Mouse (Mus musculus) limb, embryonic 12.5 days (tissue): ENCODE results near the gene Ovol1. TPM values are rescaled to one million over a fixed set of nuclear protein-coding genes. Genes with fewer than 3 reads are reported as not detected.

Experiments used
- ATAC-seq: fragments of 200-750 bp; cut with Nextera tagmentation; 2 replicates; pipeline ENCODE4 v1.8.0; 2017; ENCODE audit warnings: low read depth, moderate TSS enrichment; ENCODE audit not compliant: insufficient number of reproducible peaks, insufficient read depth, low FRiP score, low TSS enrichment
- H3K27ac ChIP-seq: fragments of 300-500 bp; sonication (generic); 2 replicates; pipeline ENCODE4 v1.5.1; 2016; ENCODE audit warnings: mild to moderate bottlenecking, moderate library complexity
- H3K27me3 ChIP-seq: fragments of 300-500 bp; sonication (generic); 2 replicates; pipeline ENCODE4 v1.6.1; 2016; ENCODE audit warnings: mild to moderate bottlenecking, moderate library complexity
- H3K36me3 ChIP-seq: fragments of 300-500 bp; sonication (generic); 2 replicates; pipeline ENCODE4 v1.6.1; 2016; ENCODE audit warnings: mild to moderate bottlenecking, moderate library complexity
- H3K4me1 ChIP-seq: fragments of 300-500 bp; sonication (generic); replicated peaks from 2 replicates; pipeline ENCODE4 v1.6.1; 2016
- H3K4me2 ChIP-seq: fragments of 300-500 bp; sonication (generic); 2 replicates; pipeline ENCODE4 v1.6.1; 2016; ENCODE audit warnings: mild to moderate bottlenecking, moderate library complexity
- H3K4me3 ChIP-seq: fragments of 300-500 bp; sonication (generic); replicated peaks from 2 replicates; pipeline ENCODE4 v1.5.1; 2016; ENCODE audit warnings: mild to moderate bottlenecking
- H3K9ac ChIP-seq: fragments of 300-500 bp; sonication (generic); replicated peaks from 2 replicates; pipeline ENCODE4 v1.6.1; 2016; ENCODE audit warnings: mild to moderate bottlenecking, moderate library complexity
- H3K9me3 ChIP-seq: fragments of 300-500 bp; sonication (generic); 2 replicates; pipeline ENCODE4 v1.6.1; 2016; ENCODE audit warnings: mild to moderate bottlenecking, moderate library complexity
- WGBS: fragments of 180-500 bp; shearing (Covaris S2); methylation state at CpG from one replicate; pipeline ENCODE4 v1.1.7; 2016; 5-methylcytosine and 5-hydroxymethylcytosine counted together
- polyA plus RNA-seq: library from polyadenylated mRNA; unstranded; fragments of >200 nt; fragmentation: Nextera tagmentation; extraction: Ambion mirVana; gene quantifications from 2 replicates; pipeline ENCODE4 v1.2.1, GENCODE M21; 2016

Gene Ovol1
- polyA plus RNA-seq, 1 experiment from 2014 or later: 1.2 TPM

DNA sequence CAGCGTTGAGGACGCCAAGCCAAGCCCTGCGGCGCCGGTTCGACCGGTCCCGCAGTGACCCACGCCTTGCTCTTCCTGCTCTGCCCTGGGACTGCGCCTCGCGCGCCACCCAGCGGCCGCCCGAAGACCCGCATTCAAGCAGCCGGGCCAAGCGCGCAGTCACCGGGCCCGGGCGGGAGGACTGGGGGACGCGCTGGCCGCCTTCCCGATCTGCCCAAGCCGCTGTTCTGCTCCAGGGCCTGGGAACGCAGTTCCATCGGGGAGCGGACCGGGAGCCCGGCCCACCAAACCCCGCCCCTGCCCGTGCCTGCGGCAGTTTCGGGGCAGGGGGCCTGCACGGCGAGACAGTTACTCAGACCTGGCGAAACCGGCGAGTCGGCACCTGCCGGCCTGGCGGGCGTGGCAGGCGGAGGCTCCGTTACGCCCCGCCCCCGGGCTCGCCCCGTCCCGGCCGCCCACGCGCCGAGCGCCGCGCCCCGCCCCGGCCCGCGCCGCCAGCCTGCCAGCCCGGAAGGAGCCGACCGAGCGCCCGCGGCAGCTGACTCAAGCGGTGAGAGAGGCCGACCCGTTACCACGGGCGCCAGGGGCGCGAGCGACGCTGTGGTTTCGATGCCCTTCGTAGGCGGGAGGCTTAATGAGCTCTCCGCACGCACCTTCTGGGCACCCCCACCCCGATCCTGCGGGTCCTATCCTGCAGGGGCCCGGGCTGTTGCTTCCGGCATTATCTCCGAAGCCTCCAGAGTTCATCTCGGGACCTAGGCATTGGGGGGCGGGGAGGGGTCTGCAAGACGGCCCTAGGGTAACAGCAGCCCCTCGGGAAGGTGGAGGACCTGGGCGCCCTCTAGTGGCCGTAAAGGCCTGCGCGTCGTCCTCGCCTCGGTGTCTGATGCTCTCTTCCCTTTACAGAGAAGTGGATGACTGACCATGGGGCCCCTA is 7.4 kb upstream of the Ovol1 start, which contains the start of gene Ap5b1:
Gene Ap5b1, plus strand, starts transcription at position 492 of the 936 bp plus-strand sequence.
- peak within 1 kb of the TSS; percentile 73 for H3K4me3 ChIP-seq
- peaks cover 59% of the 10 kb centered on the region for H3K27me3 ChIP-seq
- peak within 1 kb of the TSS; percentile 76 for H3K27ac ChIP-seq
- H3K9me3 ChIP-seq: no peaks in the 10 kb centered on the region
- no peaks in the 10 kb centered on the region for H3K36me3 ChIP-seq
- peak within 1 kb of the TSS; percentile 66 for H3K9ac ChIP-seq
- ATAC-seq: peak; percentile 63
- under 1% methylated on average over 102 of the region's 102 CpGs for WGBS
- H3K4me2 ChIP-seq: peak within 1 kb of the TSS; percentile 90
- peaks cover 24% of the 10 kb centered on the region for H3K4me1 ChIP-seq

GRCm38 (mm10) chr19:5567180-5567533 is 6.7 kb upstream of the Ovol1 start:
- H3K4me2 ChIP-seq: peak overlapping the region; percentile 90
- peaks cover 24% of the 10 kb centered on the region for H3K4me1 ChIP-seq
- 0 out of 2 replicates have a peak, but pooled peaks have one; percentile 26 for ATAC-seq
- H3K27me3 ChIP-seq: peaks cover 66% of the 10 kb centered on the region
- H3K4me3 ChIP-seq: peak overlapping the region; percentile 73
- H3K9ac ChIP-seq: peak overlapping the region; percentile 66
- 4% methylated on average over 26 of the region's 26 CpGs for WGBS
- H3K27ac ChIP-seq: peak overlapping the region; percentile 76
- H3K36me3 ChIP-seq: no peaks in the 10 kb centered on the region
- no peaks in the 10 kb centered on the region for H3K9me3 ChIP-seq

DNA sequence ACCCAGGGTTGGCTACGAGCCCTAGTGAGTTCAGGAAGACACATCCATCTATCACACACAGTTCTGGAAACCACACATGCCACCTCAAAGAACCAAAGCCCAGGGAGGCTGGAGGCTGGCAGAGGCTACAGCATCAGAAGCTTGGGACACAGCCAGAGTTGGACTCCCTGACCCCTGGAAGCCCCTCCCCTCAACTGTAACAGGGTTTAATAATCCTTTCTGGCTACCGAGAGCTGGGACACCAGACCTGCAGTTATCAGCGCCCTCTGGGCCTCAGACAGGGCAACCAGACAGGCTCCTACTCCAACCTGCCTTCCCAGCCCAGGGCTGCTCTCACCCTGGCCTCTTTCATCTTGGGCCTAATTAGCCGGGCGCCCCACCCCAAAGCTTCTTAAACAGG is 5.9 kb upstream of the Ovol1 start:
- Histone ChIP-seq H3K9ac (no peak overlapping the region), H3K4me1 (peaks cover 24% of the 10 kb centered on the region), H3K4me3 (no peak overlapping the region), H3K4me2 (no peak overlapping the region), H3K9me3 (no peaks in the 10 kb centered on the region), H3K27me3 (peaks cover 74% of the 10 kb centered on the region), H3K27ac (no peak overlapping the region), H3K36me3 (no peaks in the 10 kb centered on the region)
- 53% methylated on average over 5 of the region's 5 CpGs for WGBS
- no peak for ATAC-seq

GRCm38 (mm10) chr19:5562776-5563175 is 2.3 kb upstream of the Ovol1 start:
- H3K9ac ChIP-seq: no peak overlapping the region
- 91% methylated on average over 10 of the region's 10 CpGs for WGBS

DNA sequence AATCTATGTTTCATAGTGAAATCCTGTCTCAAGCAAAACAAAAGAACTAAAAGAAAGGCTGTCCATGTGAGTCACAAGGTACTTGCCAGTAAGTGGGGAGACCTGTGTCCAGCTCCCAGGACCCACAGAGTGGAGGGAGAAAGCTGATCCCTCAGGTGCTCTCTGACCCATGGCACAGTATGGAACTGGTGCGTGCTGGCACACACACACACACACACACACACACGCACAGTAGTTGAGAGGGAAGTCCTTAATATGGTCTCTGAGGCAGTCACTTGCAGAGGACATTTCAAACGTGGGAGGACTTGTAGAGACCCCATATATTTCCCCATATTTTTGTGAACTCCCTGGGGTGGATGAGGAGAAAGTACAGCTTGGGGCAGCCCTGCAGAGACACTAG is 1.4 kb upstream of the Ovol1 start:
- no peak for ATAC-seq
- Histone ChIP-seq H3K36me3 (no peaks in the 10 kb centered on the region), H3K9me3 (no peaks in the 10 kb centered on the region), H3K4me3 (no peak overlapping the region), H3K27ac (no peak overlapping the region), H3K9ac (no peak overlapping the region), H3K4me2 (no peak overlapping the region), H3K27me3 (peaks cover 97% of the 10 kb centered on the region), H3K4me1 (peaks cover 28% of the 10 kb centered on the region)
- WGBS: 47% methylated on average over 3 of the region's 3 CpGs

More at GRCm38 (mm10) chr19:5562776-5563175, 2.3 kb upstream of the Ovol1 start:
- no peak overlapping the region for H3K27ac ChIP-seq
- no peak overlapping the region for H3K4me3 ChIP-seq
- H3K36me3 ChIP-seq: no peaks in the 10 kb centered on the region
- ATAC-seq: no peak
- H3K4me1 ChIP-seq: peaks cover 35% of the 10 kb centered on the region
- peaks cover 91% of the 10 kb centered on the region for H3K27me3 ChIP-seq
- H3K4me2 ChIP-seq: no peak overlapping the region
- no peaks in the 10 kb centered on the region for H3K9me3 ChIP-seq

GRCm38 (mm10) chr19:5561252-5561790 is 875 bp upstream of the Ovol1 start:
- H3K4me3 ChIP-seq: peak overlapping the region; percentile 41
- peak overlapping the region; percentile 80 for H3K4me2 ChIP-seq
- H3K27ac ChIP-seq: no peak overlapping the region
- peaks cover 97% of the 10 kb centered on the region for H3K27me3 ChIP-seq
- no peaks in the 10 kb centered on the region for H3K9me3 ChIP-seq
- peaks cover 22% of the 10 kb centered on the region for H3K4me1 ChIP-seq
- H3K9ac ChIP-seq: peak overlapping the region; percentile 47; the same call in 1 of the 2 replicates
- no peak for ATAC-seq
- no peaks in the 10 kb centered on the region for H3K36me3 ChIP-seq
- 12% methylated on average over 10 of the region's 10 CpGs for WGBS

DNA sequence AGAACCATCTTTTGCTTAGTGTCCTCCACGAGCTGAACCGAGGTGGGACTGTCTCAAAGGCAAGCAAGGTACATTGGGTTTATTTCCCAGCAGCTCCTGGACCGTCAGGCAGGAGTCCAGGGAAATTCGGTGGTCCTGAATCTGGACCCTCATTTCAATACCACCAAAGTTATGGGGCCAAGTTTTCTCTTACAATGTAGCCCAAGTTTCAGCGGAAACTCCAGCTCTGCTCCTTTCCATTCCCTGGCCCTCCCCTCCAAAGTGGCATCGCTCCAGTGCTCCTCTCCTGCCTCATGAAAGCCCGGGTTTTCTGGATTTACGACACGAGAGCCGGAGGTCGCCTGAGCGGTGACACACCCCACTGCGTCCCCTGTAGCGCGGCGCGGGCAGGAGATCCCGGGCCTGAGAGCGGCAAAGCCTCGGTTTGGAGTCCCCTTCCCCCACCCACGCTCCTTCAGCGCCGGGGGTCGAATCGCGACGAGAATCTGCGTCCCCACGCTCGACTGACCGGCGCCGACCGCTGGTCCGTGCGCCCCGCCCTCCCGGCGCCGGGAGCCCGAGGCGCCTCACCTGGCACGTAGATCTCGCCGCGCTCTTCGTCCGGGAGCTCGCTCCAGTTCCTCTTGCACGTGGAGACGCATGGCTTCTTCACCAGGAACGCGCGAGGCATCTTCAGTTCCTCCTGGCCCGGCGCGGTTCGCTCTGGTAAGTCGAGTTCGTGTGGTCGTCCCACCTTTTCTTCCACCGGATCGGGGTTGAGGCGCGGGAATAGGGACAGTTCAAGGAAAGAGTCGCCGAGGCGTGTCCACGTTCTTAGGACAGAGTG is 602 bp downstream of the Ovol1 start:
- Histone ChIP-seq H3K27me3 (peaks cover 99% of the 10 kb centered on the region), H3K27ac (no peak overlapping the region), H3K4me2 (peak overlapping the region; percentile 80), H3K36me3 (no peaks in the 10 kb centered on the region), H3K4me1 (peaks cover 22% of the 10 kb centered on the region), H3K9ac (peak overlapping the region; percentile 47), H3K4me3 (peak overlapping the region; percentile 41), H3K9me3 (no peaks in the 10 kb centered on the region)
- 1% methylated on average over 69 of the region's 69 CpGs for WGBS
- ATAC-seq: no peak

DNA sequence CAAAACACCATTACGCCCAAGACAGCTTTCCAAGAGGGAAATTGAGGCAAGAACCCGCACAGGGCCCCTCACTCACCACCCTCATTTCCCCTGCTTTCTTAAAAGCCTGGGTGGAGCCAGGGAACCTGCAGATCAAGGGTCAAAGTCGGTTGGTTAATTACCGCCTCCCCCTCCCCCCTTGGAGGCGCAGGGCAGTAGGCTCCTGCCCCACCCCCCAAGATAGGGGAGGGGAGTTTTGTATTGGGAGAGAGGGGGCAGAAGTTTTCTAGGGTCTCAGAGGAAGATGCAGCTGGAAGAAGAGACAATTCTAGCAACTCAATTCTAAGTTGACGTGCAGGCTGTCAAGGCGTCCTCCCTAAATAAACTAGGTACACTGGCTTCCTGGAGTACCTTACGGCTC is 1.2 kb downstream of the Ovol1 start:
- peak overlapping the region; percentile 80; the same call in 1 of the 2 replicates for H3K4me2 ChIP-seq
- WGBS: 12% methylated on average over 8 of the region's 8 CpGs
- H3K4me3 ChIP-seq: peak overlapping the region; percentile 41
- no peaks in the 10 kb centered on the region for H3K36me3 ChIP-seq
- peaks cover 23% of the 10 kb centered on the region for H3K4me1 ChIP-seq
- H3K9ac ChIP-seq: no peak overlapping the region
- peaks cover 94% of the 10 kb centered on the region for H3K27me3 ChIP-seq
- H3K9me3 ChIP-seq: no peaks in the 10 kb centered on the region
- no peak overlapping the region for H3K27ac ChIP-seq
- ATAC-seq: no peak

DNA sequence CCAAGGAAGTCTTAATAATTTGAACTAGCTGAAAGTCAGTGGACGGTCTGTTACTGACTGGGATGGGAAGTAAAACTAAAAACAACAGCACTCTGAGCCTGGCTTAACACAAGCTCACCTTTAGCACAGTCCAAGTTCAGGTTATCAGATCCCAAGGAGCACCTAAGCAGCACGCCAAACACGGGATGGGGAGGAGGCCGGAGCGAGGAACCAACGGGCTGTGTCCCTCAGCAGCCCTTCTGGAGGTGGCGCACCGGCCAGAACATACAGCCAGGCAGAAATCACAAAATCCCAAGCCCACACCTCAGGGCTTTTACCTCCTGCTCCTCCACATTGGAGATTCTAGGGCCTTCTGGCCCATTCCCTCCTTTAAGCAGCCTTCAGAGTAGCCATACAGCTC is 1.7 kb downstream of the Ovol1 start:
- 0 out of 2 replicates have a peak overlapping the region, but pooled peaks have one; percentile 41 for H3K4me3 ChIP-seq
- 60% methylated on average over 8 of the region's 8 CpGs for WGBS

DNA sequence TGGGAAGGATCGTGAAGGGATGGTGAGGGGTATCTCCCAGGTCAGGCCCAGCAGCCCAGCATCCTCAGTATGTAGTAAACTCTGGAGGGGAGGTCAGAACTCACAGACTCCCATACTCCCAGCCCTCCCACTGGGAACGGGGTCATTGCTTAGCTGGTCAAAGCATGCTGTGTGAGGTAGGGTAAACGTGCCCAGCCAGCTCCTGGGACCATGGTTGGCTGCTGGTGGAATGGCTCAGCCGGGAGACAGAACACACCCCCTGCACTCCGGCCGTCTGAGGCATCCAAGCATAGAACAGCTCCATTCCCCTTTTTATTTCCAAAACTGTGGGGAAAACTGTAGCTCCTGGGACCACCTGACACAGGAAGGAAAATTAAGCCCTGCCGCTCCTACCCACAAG is 2.3 kb downstream of the Ovol1 start:
- WGBS: 44% methylated on average over 7 of the region's 7 CpGs
- H3K9me3 ChIP-seq: no peaks in the 10 kb centered on the region
- H3K9ac ChIP-seq: no peak overlapping the region
- H3K4me1 ChIP-seq: peaks cover 28% of the 10 kb centered on the region
- H3K27me3 ChIP-seq: peaks cover 93% of the 10 kb centered on the region
- H3K27ac ChIP-seq: no peak overlapping the region
- no peak overlapping the region for H3K4me3 ChIP-seq
- ATAC-seq: no peak
- H3K36me3 ChIP-seq: no peaks in the 10 kb centered on the region
- H3K4me2 ChIP-seq: no peak overlapping the region

More for the DNA sequence above, 1.7 kb downstream of the Ovol1 start:
- Histone ChIP-seq H3K27me3 (peaks cover 94% of the 10 kb centered on the region), H3K9me3 (no peaks in the 10 kb centered on the region), H3K27ac (no peak overlapping the region), H3K4me1 (peaks cover 28% of the 10 kb centered on the region), H3K9ac (no peak overlapping the region), H3K36me3 (no peaks in the 10 kb centered on the region), H3K4me2 (no peak overlapping the region)
- ATAC-seq: no peak

DNA sequence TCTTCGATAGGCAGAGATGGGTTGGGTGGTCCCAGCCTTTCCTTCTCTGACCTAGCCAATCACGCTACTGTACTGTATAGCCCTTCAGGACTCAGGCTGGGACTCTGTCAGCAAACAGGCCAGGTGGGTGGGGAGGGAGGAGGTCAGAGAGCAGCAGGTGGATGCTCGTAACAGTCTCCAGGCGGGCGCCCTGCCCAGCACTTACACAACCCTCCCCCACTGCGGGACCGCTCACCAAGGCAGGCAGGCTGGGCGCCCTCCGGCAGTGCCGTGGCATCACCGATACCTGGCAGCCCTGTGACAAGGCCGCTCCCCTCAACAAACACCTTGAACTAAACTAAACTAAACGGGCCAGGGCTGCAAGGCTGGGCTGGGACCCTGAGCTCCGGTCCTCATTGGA is 6.2 kb downstream of the Ovol1 start:
- WGBS: 73% methylated on average over 14 of the region's 14 CpGs
- H3K4me3 ChIP-seq: no peak overlapping the region
- no peaks in the 10 kb centered on the region for H3K9me3 ChIP-seq
- H3K27me3 ChIP-seq: peaks cover 57% of the 10 kb centered on the region
- no peaks in the 10 kb centered on the region for H3K36me3 ChIP-seq
- no peak overlapping the region for H3K4me2 ChIP-seq
- no peak for ATAC-seq
- peaks cover 9% of the 10 kb centered on the region; the same call in 1 of the 2 replicates for H3K4me1 ChIP-seq
- H3K9ac ChIP-seq: no peak overlapping the region
- H3K27ac ChIP-seq: no peak overlapping the region
